Mouse (Mus musculus) forebrain, embryonic 11.5 days (tissue): ENCODE measurements around the gene Babam2. TPM values are rescaled to one million over a fixed set of nuclear protein-coding genes. Genes with fewer than 3 reads are reported as not detected.

Source experiments
- ATAC-seq: fragments of 200-750 bp; cut with Nextera tagmentation; replicated peaks from 2 replicates; pipeline ENCODE4 v1.8.0; 2017; ENCODE audit warnings: moderate TSS enrichment; ENCODE audit not compliant: low FRiP score
- DNase-seq: peaks from one replicate; pipeline ENCODE4 v3.0.0-alpha.2; 2017; ENCODE audit warnings: low spot score
- H3K27ac ChIP-seq: fragments of 300-500 bp; sonication (generic); 2 replicates; pipeline ENCODE4 v1.5.1; 2014; ENCODE audit warnings: low read depth, low read length
- H3K27me3 ChIP-seq: fragments of 300-500 bp; sonication (generic); 2 replicates; pipeline ENCODE4 v1.6.1; 2014; ENCODE audit warnings: mild to moderate bottlenecking, low read length, mixed read lengths; ENCODE audit not compliant: control insufficient read depth, insufficient read depth
- H3K36me3 ChIP-seq: fragments of 300-500 bp; sonication (generic); 2 replicates; pipeline ENCODE4 v1.6.1; 2014; ENCODE audit warnings: mild to moderate bottlenecking, low read length, moderate library complexity, mixed read lengths; ENCODE audit not compliant: control insufficient read depth, insufficient read depth
- H3K4me1 ChIP-seq: fragments of 300-500 bp; sonication (generic); replicated peaks from 2 replicates; pipeline ENCODE4 v1.6.1; 2014; ENCODE audit warnings: low read length, mixed read lengths; ENCODE audit not compliant: control insufficient read depth, insufficient read depth
- H3K4me2 ChIP-seq: fragments of 300-500 bp; sonication (generic); 2 replicates; pipeline ENCODE4 v1.6.1; 2014; ENCODE audit warnings: low read depth, mild to moderate bottlenecking, low read length, moderate library complexity, mixed read lengths; ENCODE audit not compliant: severe bottlenecking
- H3K4me3 ChIP-seq: fragments of 300-500 bp; sonication (generic); 2 replicates; pipeline ENCODE4 v1.5.1; 2014; ENCODE audit warnings: low read depth, low read length
- H3K9ac ChIP-seq: fragments of 300-500 bp; sonication (generic); 2 replicates; pipeline ENCODE4 v1.6.1; 2014; ENCODE audit warnings: low read length
- H3K9me3 ChIP-seq: fragments of 300-500 bp; sonication (generic); 2 replicates; pipeline ENCODE4 v1.6.1; 2016; ENCODE audit warnings: low read length, mixed read lengths; ENCODE audit not compliant: control insufficient read depth
- WGBS: fragments of 180-500 bp; shearing (Covaris S2); extraction: QIAGEN DNeasy Blood & Tissue Kit; methylation state at CpG from one replicate; pipeline ENCODE4 v1.1.7; 2014; 5-methylcytosine and 5-hydroxymethylcytosine counted together
- polyA plus RNA-seq: library from polyadenylated mRNA; unstranded; fragments of >200 nt; fragmentation: Nextera tagmentation; extraction: Ambion mirVana; gene quantifications from 2 replicates; pipeline ENCODE4 v1.2.1, GENCODE M21; 2014

Gene Babam2
- polyA plus RNA-seq, 1 experiment from 2014 or later: 39.1 TPM

GRCm38 (mm10) chr5:31755255-31755654, 57.8 kb downstream of the Babam2 start:
- no peak overlapping the region for H3K9ac ChIP-seq
- DNase-seq (no peak), ATAC-seq (no peak)
- no peak overlapping the region for H3K4me2 ChIP-seq
- H3K27ac ChIP-seq: no peak overlapping the region
- 92% methylated on average over 3 of the region's 3 CpGs for WGBS
- H3K36me3 ChIP-seq: no peaks in the 10 kb centered on the region
- H3K9me3 ChIP-seq: no peaks in the 10 kb centered on the region
- no peaks in the 10 kb centered on the region for H3K4me1 ChIP-seq
- no peak overlapping the region for H3K4me3 ChIP-seq
- H3K27me3 ChIP-seq: no peaks in the 10 kb centered on the region

DNA sequence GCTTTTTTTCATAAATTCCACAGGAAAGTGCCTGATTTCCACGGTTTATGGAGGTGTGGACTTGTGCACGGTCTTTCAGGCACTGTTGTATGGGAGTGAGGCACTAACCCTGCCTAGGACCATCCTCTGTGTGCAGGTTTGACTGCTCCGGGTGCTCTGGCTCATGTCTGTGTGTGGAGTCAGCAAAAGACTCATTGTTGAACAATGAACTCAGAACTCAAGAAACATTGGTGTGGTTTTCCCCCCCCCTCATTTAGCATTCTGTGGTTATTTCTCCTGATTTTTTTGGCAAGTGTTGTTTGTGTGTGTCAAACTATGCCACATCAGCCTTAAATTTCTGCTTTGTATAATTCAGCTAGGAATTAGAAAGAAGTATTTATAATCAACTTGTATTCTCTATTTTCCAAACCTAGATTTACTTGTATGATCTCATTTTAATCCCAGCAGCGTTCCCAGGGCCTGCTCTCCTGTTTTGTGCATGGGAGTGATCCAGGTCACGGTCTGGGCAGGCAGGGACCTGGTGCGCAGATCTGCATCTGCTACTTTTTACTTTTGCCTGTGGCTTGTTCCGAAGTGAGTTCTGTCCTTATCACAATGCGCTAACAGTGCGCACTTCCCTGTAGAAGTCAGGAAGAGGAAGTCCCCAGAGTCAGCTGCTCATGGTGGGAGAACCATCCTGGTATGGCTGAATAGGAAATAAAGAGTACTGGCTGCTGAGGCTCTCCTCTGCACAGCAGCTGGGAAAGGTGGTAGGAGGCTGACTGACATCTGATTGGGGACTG, 61.0 kb downstream of the Babam2 start:
- no peak for DNase-seq
- Histone ChIP-seq H3K9ac (no peak overlapping the region), H3K9me3 (no peaks in the 10 kb centered on the region), H3K36me3 (no peaks in the 10 kb centered on the region), H3K27me3 (no peaks in the 10 kb centered on the region), H3K4me2 (no peak overlapping the region), H3K27ac (no peak overlapping the region), H3K4me3 (no peak overlapping the region), H3K4me1 (no peaks in the 10 kb centered on the region)
- 87% methylated on average over 9 of the region's 9 CpGs for WGBS
- ATAC-seq: no peak

DNA sequence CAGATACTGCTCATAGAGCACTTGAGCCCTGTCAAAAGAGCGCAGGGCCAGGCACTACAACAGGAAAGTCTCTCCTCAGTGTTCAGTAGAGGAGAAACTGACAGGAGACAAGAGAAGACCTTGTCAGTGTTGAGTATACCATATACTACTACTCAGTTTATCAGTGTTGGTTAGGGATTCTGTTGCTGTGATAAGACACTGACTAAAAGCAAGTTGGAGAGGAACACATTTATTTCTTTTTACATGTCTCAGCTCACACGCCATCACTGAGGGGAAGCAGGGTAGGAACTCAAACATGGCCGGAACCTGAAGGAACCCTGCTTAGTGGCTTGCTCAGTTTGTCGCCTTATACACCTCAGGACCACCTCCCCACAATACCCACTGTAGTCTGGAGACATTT, 64.4 kb downstream of the Babam2 start:
- Histone ChIP-seq H3K4me3 (no peak overlapping the region), H3K36me3 (no peaks in the 10 kb centered on the region), H3K27ac (no peak overlapping the region), H3K4me2 (no peak overlapping the region), H3K4me1 (no peaks in the 10 kb centered on the region), H3K9ac (no peak overlapping the region), H3K27me3 (no peaks in the 10 kb centered on the region), H3K9me3 (no peaks in the 10 kb centered on the region)
- ATAC-seq (no peak), DNase-seq (no peak)
- WGBS: 91% methylated on average over 4 of the region's 4 CpGs

DNA sequence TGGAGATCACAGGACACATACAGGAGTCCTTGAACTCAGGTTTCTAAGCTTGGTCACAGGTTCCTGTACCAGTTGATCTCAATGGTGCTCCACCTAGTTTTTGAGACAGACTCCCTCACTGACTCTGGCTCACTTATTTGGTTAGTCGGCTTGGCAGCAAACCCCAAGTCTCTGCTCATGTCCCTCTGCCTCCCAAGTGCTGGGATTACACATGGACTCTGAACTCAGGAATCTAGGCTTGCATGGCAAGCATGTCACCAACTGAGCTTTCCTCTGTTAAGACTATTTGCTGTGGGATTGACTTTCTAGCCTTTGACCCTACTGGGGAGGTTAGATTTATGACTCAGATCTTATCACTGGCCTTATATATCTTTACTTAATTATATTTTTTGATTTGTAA, 65.3 kb downstream of the Babam2 start:
- ATAC-seq (no peak), DNase-seq (no peak)
- no peaks in the 10 kb centered on the region for H3K27me3 ChIP-seq
- H3K9me3 ChIP-seq: no peaks in the 10 kb centered on the region
- 89% methylated on average over 1 of the region's 1 CpGs for WGBS
- H3K27ac ChIP-seq: no peak overlapping the region
- H3K4me2 ChIP-seq: no peak overlapping the region
- H3K4me3 ChIP-seq: no peak overlapping the region
- H3K36me3 ChIP-seq: no peaks in the 10 kb centered on the region
- no peaks in the 10 kb centered on the region for H3K4me1 ChIP-seq
- no peak overlapping the region for H3K9ac ChIP-seq

GRCm38 (mm10) chr5:31765824-31766223, 68.3 kb downstream of the Babam2 start:
- Histone ChIP-seq H3K9me3 (no peaks in the 10 kb centered on the region), H3K36me3 (no peaks in the 10 kb centered on the region)

DNA sequence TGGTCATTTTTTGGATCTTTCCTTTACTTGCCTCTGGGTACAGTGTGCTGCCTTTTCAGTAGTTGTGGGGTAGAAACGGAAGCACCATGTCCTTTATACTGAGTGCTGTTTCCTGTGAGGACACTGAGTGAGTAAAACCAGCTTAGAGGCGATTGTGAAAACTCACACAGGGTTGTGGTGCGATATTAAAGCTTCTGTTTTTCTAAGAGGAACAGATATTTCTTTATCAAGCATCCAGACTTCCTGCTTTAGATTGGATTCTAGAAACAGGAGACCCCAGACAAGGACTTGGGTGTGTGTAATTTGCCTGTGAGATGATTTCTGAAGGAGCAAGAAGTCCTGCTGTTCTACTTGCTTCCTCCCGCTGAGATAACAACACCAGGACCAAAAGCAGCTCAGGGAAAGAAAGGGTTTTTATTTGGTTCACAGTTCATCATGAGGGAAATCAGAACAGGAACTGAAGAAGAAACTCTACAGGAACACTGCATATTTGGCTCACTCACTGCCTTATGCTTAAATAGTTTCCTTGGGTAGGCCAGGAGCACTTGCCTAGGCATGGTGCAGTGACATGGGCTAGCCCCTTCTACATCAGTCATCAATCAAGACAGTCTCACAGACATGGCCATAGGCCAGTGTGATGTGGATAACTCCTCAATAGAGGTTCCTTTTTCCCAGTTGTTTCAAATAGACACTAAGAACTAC, 69.5 kb downstream of the Babam2 start:
- Histone ChIP-seq H3K4me2 (no peak overlapping the region), H3K27me3 (no peaks in the 10 kb centered on the region), H3K27ac (no peak overlapping the region), H3K9me3 (no peaks in the 10 kb centered on the region), H3K9ac (no peak overlapping the region), H3K4me1 (no peaks in the 10 kb centered on the region), H3K4me3 (no peak overlapping the region), H3K36me3 (no peaks in the 10 kb centered on the region)
- DNase-seq: no peak
- no peak for ATAC-seq
- 68% methylated on average over 4 of the region's 4 CpGs for WGBS

More at GRCm38 (mm10) chr5:31765824-31766223, 68.3 kb downstream of the Babam2 start:
- WGBS: 85% methylated on average over 2 of the region's 2 CpGs
- Histone ChIP-seq H3K4me1 (no peaks in the 10 kb centered on the region), H3K4me3 (no peak overlapping the region), H3K9ac (no peak overlapping the region), H3K27ac (no peak overlapping the region), H3K4me2 (no peak overlapping the region), H3K27me3 (no peaks in the 10 kb centered on the region)
- DNase-seq (no peak), ATAC-seq (no peak)

DNA sequence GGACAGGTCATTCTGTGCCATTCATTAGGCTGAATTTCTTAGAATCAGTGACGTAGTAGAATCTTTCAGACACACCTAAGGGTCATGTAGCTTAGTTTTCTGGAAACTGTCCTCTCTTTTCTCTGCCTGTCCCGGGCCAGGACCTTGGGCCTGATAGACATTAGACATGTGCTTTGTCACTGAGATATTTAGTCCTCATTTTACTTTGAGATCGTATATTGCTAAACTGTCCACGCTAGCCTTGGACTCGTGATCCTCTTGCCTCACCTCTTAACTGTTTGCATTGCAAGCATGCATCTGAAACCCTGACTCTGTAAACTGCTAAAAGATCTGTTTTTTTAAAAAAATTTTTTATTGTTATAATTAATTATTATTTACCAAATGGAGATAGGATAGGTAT, 74.0 kb downstream of the Babam2 start:
- no peak overlapping the region for H3K4me3 ChIP-seq
- no peaks in the 10 kb centered on the region for H3K27me3 ChIP-seq
- H3K4me2 ChIP-seq: no peak overlapping the region
- 86% methylated on average over 5 of the region's 5 CpGs for WGBS
- ATAC-seq (no peak), DNase-seq (no peak)
- no peaks in the 10 kb centered on the region for H3K36me3 ChIP-seq
- H3K9ac ChIP-seq: no peak overlapping the region
- no peaks in the 10 kb centered on the region for H3K9me3 ChIP-seq
- H3K4me1 ChIP-seq: no peaks in the 10 kb centered on the region
- no peak overlapping the region for H3K27ac ChIP-seq

DNA sequence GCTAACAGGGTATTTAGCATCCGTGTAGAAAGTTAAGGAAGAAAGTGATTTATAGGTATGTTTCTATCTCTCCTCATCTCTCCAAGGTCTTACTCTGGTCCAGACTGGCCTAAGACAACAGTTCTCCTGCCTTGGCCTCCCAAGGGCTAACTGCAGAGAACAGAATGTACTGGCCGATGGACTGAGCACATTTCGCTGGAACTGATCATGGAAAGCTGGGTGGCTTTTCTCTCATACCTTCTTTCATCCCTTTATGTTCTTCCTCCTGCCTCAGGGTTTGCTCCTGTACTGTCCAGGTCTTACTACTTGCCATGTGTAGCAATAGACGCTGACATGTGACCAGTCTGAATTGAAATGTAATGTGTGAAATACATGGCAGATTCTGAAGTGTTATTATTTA, 74.4 kb downstream of the Babam2 start:
- no peak overlapping the region for H3K9ac ChIP-seq
- 95% methylated on average over 4 of the region's 4 CpGs for WGBS
- no peak overlapping the region for H3K27ac ChIP-seq
- H3K27me3 ChIP-seq: no peaks in the 10 kb centered on the region
- H3K4me1 ChIP-seq: no peaks in the 10 kb centered on the region
- ATAC-seq (no peak), DNase-seq (no peak)
- no peak overlapping the region for H3K4me2 ChIP-seq
- no peaks in the 10 kb centered on the region for H3K9me3 ChIP-seq
- H3K4me3 ChIP-seq: no peak overlapping the region
- no peaks in the 10 kb centered on the region for H3K36me3 ChIP-seq

GRCm38 (mm10) chr5:31774976-31775375, 77.5 kb downstream of the Babam2 start:
- no peak overlapping the region for H3K9ac ChIP-seq
- no peak for DNase-seq
- H3K4me3 ChIP-seq: no peak overlapping the region
- no peak for ATAC-seq
- H3K36me3 ChIP-seq: no peaks in the 10 kb centered on the region
- H3K27ac ChIP-seq: no peak overlapping the region
- WGBS: 93% methylated on average over 6 of the region's 6 CpGs
- no peaks in the 10 kb centered on the region for H3K9me3 ChIP-seq
- H3K4me1 ChIP-seq: no peaks in the 10 kb centered on the region
- H3K27me3 ChIP-seq: no peaks in the 10 kb centered on the region
- H3K4me2 ChIP-seq: no peak overlapping the region
